Mouse (Mus musculus) limb, embryonic 12.5 days (tissue): ENCODE measurements around the gene Ccdc88b. TPM values are rescaled to one million over a fixed set of nuclear protein-coding genes. Genes with fewer than 3 reads are reported as not detected.

Source experiments
- ATAC-seq: fragments of 200-750 bp; cut with Nextera tagmentation; 2 replicates; pipeline ENCODE4 v1.8.0; 2017; ENCODE audit warnings: low read depth, moderate TSS enrichment; ENCODE audit not compliant: insufficient number of reproducible peaks, insufficient read depth, low FRiP score, low TSS enrichment
- H3K27ac ChIP-seq: fragments of 300-500 bp; sonication (generic); 2 replicates; pipeline ENCODE4 v1.5.1; 2016; ENCODE audit warnings: mild to moderate bottlenecking, moderate library complexity
- H3K27me3 ChIP-seq: fragments of 300-500 bp; sonication (generic); 2 replicates; pipeline ENCODE4 v1.6.1; 2016; ENCODE audit warnings: mild to moderate bottlenecking, moderate library complexity
- H3K36me3 ChIP-seq: fragments of 300-500 bp; sonication (generic); 2 replicates; pipeline ENCODE4 v1.6.1; 2016; ENCODE audit warnings: mild to moderate bottlenecking, moderate library complexity
- H3K4me1 ChIP-seq: fragments of 300-500 bp; sonication (generic); replicated peaks from 2 replicates; pipeline ENCODE4 v1.6.1; 2016
- H3K4me2 ChIP-seq: fragments of 300-500 bp; sonication (generic); 2 replicates; pipeline ENCODE4 v1.6.1; 2016; ENCODE audit warnings: mild to moderate bottlenecking, moderate library complexity
- H3K4me3 ChIP-seq: fragments of 300-500 bp; sonication (generic); replicated peaks from 2 replicates; pipeline ENCODE4 v1.5.1; 2016; ENCODE audit warnings: mild to moderate bottlenecking
- H3K9ac ChIP-seq: fragments of 300-500 bp; sonication (generic); replicated peaks from 2 replicates; pipeline ENCODE4 v1.6.1; 2016; ENCODE audit warnings: mild to moderate bottlenecking, moderate library complexity
- H3K9me3 ChIP-seq: fragments of 300-500 bp; sonication (generic); 2 replicates; pipeline ENCODE4 v1.6.1; 2016; ENCODE audit warnings: mild to moderate bottlenecking, moderate library complexity
- WGBS: fragments of 180-500 bp; shearing (Covaris S2); methylation state at CpG from one replicate; pipeline ENCODE4 v1.1.7; 2016; 5-methylcytosine and 5-hydroxymethylcytosine counted together
- polyA plus RNA-seq: library from polyadenylated mRNA; unstranded; fragments of >200 nt; fragmentation: Nextera tagmentation; extraction: Ambion mirVana; gene quantifications from 2 replicates; pipeline ENCODE4 v1.2.1, GENCODE M21; 2016

The Ccdc88b gene
- polyA plus RNA-seq, 1 experiment from 2014 or later, result 0.51 TPM

GRCm38 (mm10) chr19:6857003-6857360 lies 1.0 kb downstream of the Ccdc88b start:
- H3K27me3 ChIP-seq, result peaks cover 36% of the 10 kb centered on the region
- no peak for ATAC-seq
- H3K36me3 ChIP-seq, result no peaks in the 10 kb centered on the region
- no peaks in the 10 kb centered on the region for H3K9me3 ChIP-seq
- H3K9ac ChIP-seq, result no peak overlapping the region
- H3K4me3 ChIP-seq, result no peak overlapping the region
- 63% methylated on average over 3 of the region's 3 CpGs for WGBS
- peaks cover 12% of the 10 kb centered on the region for H3K4me1 ChIP-seq
- no peak overlapping the region for H3K4me2 ChIP-seq
- H3K27ac ChIP-seq, result no peak overlapping the region

GRCm38 (mm10) chr19:6856281-6857002 lies 1.6 kb downstream of the Ccdc88b start:
- H3K36me3 ChIP-seq, result no peaks in the 10 kb centered on the region
- H3K4me2 ChIP-seq, result no peak overlapping the region
- H3K4me1 ChIP-seq, result peaks cover 12% of the 10 kb centered on the region
- H3K27ac ChIP-seq, result no peak overlapping the region
- no peak overlapping the region for H3K9ac ChIP-seq
- WGBS, result 46% methylated on average over 12 of the region's 12 CpGs
- ATAC-seq, result no peak
- H3K9me3 ChIP-seq, result no peaks in the 10 kb centered on the region
- H3K4me3 ChIP-seq, result no peak overlapping the region
- H3K27me3 ChIP-seq, result peaks cover 42% of the 10 kb centered on the region

GRCm38 (mm10) chr19:6855225-6856031 lies 2.6 kb downstream of the Ccdc88b start:
- Histone ChIP-seq H3K4me2 (peak overlapping the region; percentile 53), H3K36me3 (no peaks in the 10 kb centered on the region), H3K4me1 (peaks cover 12% of the 10 kb centered on the region), H3K27ac (no peak overlapping the region), H3K27me3 (peaks cover 50% of the 10 kb centered on the region), H3K9me3 (no peaks in the 10 kb centered on the region), H3K9ac (no peak overlapping the region), H3K4me3 (peak overlapping the region; percentile 26)
- peak; percentile 45; the same call in 1 of the 2 replicates for ATAC-seq
- WGBS, result 6% methylated on average over 38 of the region's 38 CpGs

- no peak overlapping the region for H3K27ac ChIP-seq
- H3K9ac ChIP-seq, result no peak overlapping the region
- peaks cover 58% of the 10 kb centered on the region for H3K27me3 ChIP-seq
- WGBS, result 84% methylated on average over 12 of the region's 12 CpGs
- ATAC-seq, result no peak
- 0 out of 2 replicates have a peak overlapping the region, but pooled peaks have one; percentile 53 for H3K4me2 ChIP-seq
- peaks cover 12% of the 10 kb centered on the region for H3K4me1 ChIP-seq
- no peak overlapping the region for H3K4me3 ChIP-seq
- no peaks in the 10 kb centered on the region for H3K36me3 ChIP-seq
- no peaks in the 10 kb centered on the region for H3K9me3 ChIP-seq
These were observed 3.4 kb downstream of the Ccdc88b start for GRCm38 (mm10) chr19:6854658-6855057.

- H3K4me1 ChIP-seq, result peaks cover 12% of the 10 kb centered on the region
- no peak overlapping the region for H3K4me2 ChIP-seq
- no peak overlapping the region for H3K27ac ChIP-seq
- H3K9me3 ChIP-seq, result no peaks in the 10 kb centered on the region
- peaks cover 66% of the 10 kb centered on the region for H3K27me3 ChIP-seq
- 77% methylated on average over 8 of the region's 8 CpGs for WGBS
- no peak for ATAC-seq
- no peaks in the 10 kb centered on the region for H3K36me3 ChIP-seq
- no peak overlapping the region for H3K4me3 ChIP-seq
- no peak overlapping the region for H3K9ac ChIP-seq
These were observed 4.1 kb downstream of the Ccdc88b start for GRCm38 (mm10) chr19:6853903-6854302.

GRCm38 (mm10) chr19:6852393-6853305 lies 5.4 kb downstream of the Ccdc88b start:
- Histone ChIP-seq H3K27me3 (peaks cover 78% of the 10 kb centered on the region), H3K9me3 (no peaks in the 10 kb centered on the region), H3K4me1 (peaks cover 21% of the 10 kb centered on the region), H3K4me3 (no peak overlapping the region), H3K9ac (no peak overlapping the region), H3K27ac (no peak overlapping the region), H3K36me3 (no peaks in the 10 kb centered on the region), H3K4me2 (no peak overlapping the region)
- ATAC-seq, result no peak
- 66% methylated on average over 21 of the region's 21 CpGs for whole genome bisulfite sequencing

GRCm38 (mm10) chr19:6851497-6851896 lies 6.5 kb downstream of the Ccdc88b start:
- Histone ChIP-seq H3K9ac (no peak overlapping the region), H3K4me1 (peaks cover 21% of the 10 kb centered on the region), H3K4me3 (no peak overlapping the region), H3K9me3 (no peaks in the 10 kb centered on the region), H3K4me2 (no peak overlapping the region), H3K27ac (no peak overlapping the region), H3K36me3 (no peaks in the 10 kb centered on the region), H3K27me3 (peaks cover 85% of the 10 kb centered on the region)
- WGBS, result 79% methylated on average over 3 of the region's 3 CpGs
- no peak for ATAC-seq

- Histone ChIP-seq H3K27ac (no peak overlapping the region), H3K4me2 (no peak overlapping the region), H3K27me3 (peaks cover 85% of the 10 kb centered on the region), H3K36me3 (no peaks in the 10 kb centered on the region), H3K9ac (no peak overlapping the region), H3K9me3 (no peaks in the 10 kb centered on the region), H3K4me1 (peaks cover 9% of the 10 kb centered on the region), H3K4me3 (no peak overlapping the region)
- ATAC-seq, result no peak
- 69% methylated on average over 23 of the region's 23 CpGs for WGBS
These were observed 8.4 kb downstream of the Ccdc88b start for GRCm38 (mm10) chr19:6849506-6850068.

GRCm38 (mm10) chr19:6847841-6848517 lies 10.0 kb downstream of the Ccdc88b start:
- Histone ChIP-seq H3K4me3 (peak overlapping the region; percentile 29), H3K9ac (peak overlapping the region; percentile 34; the same call in 1 of the 2 replicates), H3K9me3 (no peaks in the 10 kb centered on the region), H3K36me3 (no peaks in the 10 kb centered on the region), H3K4me2 (peak overlapping the region; percentile 49), H3K27me3 (peaks cover 92% of the 10 kb centered on the region), H3K4me1 (peaks cover 9% of the 10 kb centered on the region), H3K27ac (no peak overlapping the region)
- ATAC-seq, result no peak
- WGBS, result under 1% methylated on average over 29 of the region's 31 CpGs

GRCm38 (mm10) chr19:6846050-6846449 lies 12.0 kb downstream of the Ccdc88b start:
- Histone ChIP-seq H3K4me3 (no peak overlapping the region), H3K9ac (no peak overlapping the region), H3K4me1 (peaks cover 12% of the 10 kb centered on the region), H3K27me3 (peaks cover 97% of the 10 kb centered on the region), H3K27ac (no peak overlapping the region), H3K4me2 (no peak overlapping the region), H3K36me3 (no peaks in the 10 kb centered on the region), H3K9me3 (no peaks in the 10 kb centered on the region)
- 77% methylated on average over 4 of the region's 4 CpGs for WGBS
- no peak for ATAC-seq
